In genomic region chr14:122912812-122913498, GRCm38 (mm10) we compare ENCODE assay signal across 8 mouse cellular contexts. TPM values are rescaled to one million over a fixed set of nuclear protein-coding genes. Genes with fewer than 3 reads are reported as not detected.
DNase-seq lines count a peak whose midpoint lies in the region; ATAC-seq and TF ChIP-seq lines count a peak whose summit lies in the region.

No protein-coding gene starts in this region.

- TF ChIP-seq EP300 in CH12.LX (IDR thresholded peaks at IDR 0.05; ENCODE audit: low read length): no peak

- H3K27ac ChIP-seq in CH12.LX (ENCODE audit: insufficient read depth, low read depth): 0 out of 2 replicates have a peak overlapping the region, but pooled peaks have one; percentile 54
- peak overlapping the region; percentile 85 for H3K27ac ChIP-seq in forebrain, embryonic 10.5 days
- H3K27ac ChIP-seq in heart, embryonic 14.5 days (replicated peaks in 1 of 2; ENCODE audit: control insufficient read depth in 1 of 2, insufficient read depth in 1 of 2, low read depth in 2 of 2, low read length in 2 of 2): peak overlapping the region; percentile 30 to 50; a peak in 1 of 4 replicates
- peak overlapping the region; percentile 80 for H3K27ac ChIP-seq in liver, embryonic 15.5 days (replicated peaks)
- H3K27ac ChIP-seq in neural tube, embryonic 12.5 days: no peak overlapping the region
- H3K27ac ChIP-seq in stomach, embryonic 16.5 days (ENCODE audit: low read length): peak overlapping the region; percentile 81

- peak overlapping the region; percentile 83 for H3K9ac ChIP-seq in CH12.LX (ENCODE audit: insufficient read depth, low read depth)
- H3K9ac ChIP-seq in heart, embryonic 14.5 days (ENCODE audit: low read length): peak overlapping the region; percentile 82
- peak overlapping the region; percentile 61 for H3K9ac ChIP-seq in liver, embryonic 15.5 days
- peak overlapping the region; percentile 64 for H3K9ac ChIP-seq in neural tube, embryonic 12.5 days
- peak overlapping the region; percentile 83 for H3K9ac ChIP-seq in stomach, embryonic 16.5 days (ENCODE audit: low read length)

- H3K9me3 ChIP-seq in CH12.LX (replicated peaks; ENCODE audit: low read length): no peaks in the 10 kb centered on the region
- H3K9me3 ChIP-seq in forebrain, embryonic 10.5 days: peaks cover 10% of the 10 kb centered on the region
- 0 out of 2 replicates have a peak, but pooled peaks cover 4% of the 10 kb centered on the region for H3K9me3 ChIP-seq in heart, embryonic 14.5 days (ENCODE audit: control insufficient read depth, low read length)
- no peaks in the 10 kb centered on the region for H3K9me3 ChIP-seq in liver, embryonic 15.5 days (replicated peaks)
- peaks cover 7% of the 10 kb centered on the region; the same call in 1 of the 2 replicates for H3K9me3 ChIP-seq in neural tube, embryonic 12.5 days
- no peaks in the 10 kb centered on the region for H3K9me3 ChIP-seq in stomach, embryonic 16.5 days (replicated peaks; ENCODE audit: control insufficient read depth, low read length)

- H3K4me2 ChIP-seq in CH12.LX (ENCODE audit: insufficient read depth, low read depth, poor library complexity, severe bottlenecking): peak overlapping the region; percentile 80
- peak overlapping the region; percentile 91 for H3K4me2 ChIP-seq in heart, embryonic 14.5 days (ENCODE audit: low read length)
- H3K4me2 ChIP-seq in liver, embryonic 15.5 days: peak overlapping the region; percentile 88
- peak overlapping the region; percentile 98 for H3K4me2 ChIP-seq in neural tube, embryonic 12.5 days (replicated peaks)
- H3K4me2 ChIP-seq in stomach, embryonic 16.5 days (ENCODE audit: low read depth, low read length): peak overlapping the region; percentile 92

- TF ChIP-seq CTCF in CH12.LX (conservative IDR thresholded peaks at IDR 0.05 in 1 of 2, IDR thresholded peaks at IDR 0.05 in 1 of 2; ENCODE audit: low read depth in 2 of 2, low read length in 2 of 2): no peak

- H3K79me2 ChIP-seq in CH12.LX (replicated peaks; ENCODE audit: control insufficient read depth, extremely low read depth, insufficient read depth, poor library complexity, severe bottlenecking): peaks cover 13% of the 10 kb centered on the region

- in situ Hi-C loops in CH12.LX (cut with MboI; ENCODE audit: low pct_ligation_motif_present, low pct_unique_long_range_greater_than_20kb, low sequenced_read_pairs): no loop called here

- peaks cover 7 to 39% of the 10 kb centered on the region in 2 experiments; a peak in 2 of 4 replicates for H3K4me1 ChIP-seq in CH12.LX (ENCODE audit: control insufficient read depth in 1 of 2, insufficient read depth in 2 of 2)
- peaks cover 18% of the 10 kb centered on the region for H3K4me1 ChIP-seq in forebrain, embryonic 10.5 days
- H3K4me1 ChIP-seq in heart, embryonic 14.5 days (ENCODE audit: control insufficient read depth in 2 of 2, insufficient read depth in 2 of 2, low read length in 2 of 2): peaks cover 0 to 9% of the 10 kb centered on the region in 2 experiments; a peak in 3 of 4 replicates
- peaks cover 13% of the 10 kb centered on the region for H3K4me1 ChIP-seq in liver, embryonic 15.5 days (replicated peaks)
- H3K4me1 ChIP-seq in neural tube, embryonic 12.5 days: peaks cover 4% of the 10 kb centered on the region
- H3K4me1 ChIP-seq in stomach, embryonic 16.5 days (ENCODE audit: control insufficient read depth, insufficient read depth, low read length): peaks cover 8% of the 10 kb centered on the region

- peak overlapping the region; percentile 72 to 95 (median 81) for H3K4me3 ChIP-seq in CH12.LX (replicated peaks in 1 of 3; ENCODE audit: low read depth in 2 of 3, low read length in 2 of 3, poor library complexity in 1 of 3)
- H3K4me3 ChIP-seq in forebrain, embryonic 10.5 days: peak overlapping the region; percentile 78
- H3K4me3 ChIP-seq in heart, embryonic 14.5 days (ENCODE audit: control insufficient read depth in 1 of 2, insufficient read depth in 1 of 2, low read depth in 1 of 2, low read length in 2 of 2): peak overlapping the region; percentile 73 to 96
- peak overlapping the region; percentile 72 for H3K4me3 ChIP-seq in liver, embryonic 15.5 days (replicated peaks)
- H3K4me3 ChIP-seq in neural tube, embryonic 12.5 days: peak overlapping the region; percentile 61
- H3K4me3 ChIP-seq in stomach, embryonic 16.5 days (replicated peaks; ENCODE audit: low read length): peak overlapping the region; percentile 79

- peak; percentile 61 for ATAC-seq in heart, embryonic 14.5 days (ENCODE audit: insufficient number of reproducible peaks, insufficient read depth, low FRiP score, low read depth)
- ATAC-seq in liver, embryonic 15.5 days (ENCODE audit: insufficient read depth): peak; percentile 81
- peak; percentile 84 for ATAC-seq in neural tube, embryonic 12.5 days (ENCODE audit: low FRiP score, low read depth)
- peak; percentile 82 for ATAC-seq in stomach, embryonic 16.5 days (ENCODE audit: insufficient read depth, low FRiP score)

- H3K27me3 ChIP-seq in CH12.LX (replicated peaks): no peaks in the 10 kb centered on the region
- H3K27me3 ChIP-seq in forebrain, embryonic 10.5 days (ENCODE audit: poor library complexity, severe bottlenecking): peaks cover 27% of the 10 kb centered on the region
- no peaks in the 10 kb centered on the region for H3K27me3 ChIP-seq in heart, embryonic 14.5 days (ENCODE audit: control insufficient read depth, insufficient read depth, low read length)
- H3K27me3 ChIP-seq in liver, embryonic 15.5 days: no peaks in the 10 kb centered on the region
- peaks cover 11% of the 10 kb centered on the region for H3K27me3 ChIP-seq in neural tube, embryonic 12.5 days (replicated peaks)
- H3K27me3 ChIP-seq in stomach, embryonic 16.5 days (ENCODE audit: control insufficient read depth, insufficient read depth, low read length): no peaks in the 10 kb centered on the region

- peak; percentile 66; the same call in 1 of the 2 replicates for TF ChIP-seq POLR2A in CH12.LX (IDR thresholded peaks at IDR 0.05; ENCODE audit: low read depth, low read length)

- peaks cover 0 to 20% of the 10 kb centered on the region in 2 experiments for H3K36me3 ChIP-seq in CH12.LX (replicated peaks in 1 of 2; ENCODE audit: control insufficient read depth in 1 of 2, insufficient read depth in 1 of 2, low read length in 1 of 2)
- 0 out of 2 replicates have a peak, but pooled peaks cover 2% of the 10 kb centered on the region for H3K36me3 ChIP-seq in forebrain, embryonic 10.5 days (replicated peaks)
- no peaks in the 10 kb centered on the region for H3K36me3 ChIP-seq in heart, embryonic 14.5 days (ENCODE audit: control insufficient read depth, insufficient read depth, low read length)
- no peaks in the 10 kb centered on the region for H3K36me3 ChIP-seq in liver, embryonic 15.5 days (replicated peaks)
- no peaks in the 10 kb centered on the region for H3K36me3 ChIP-seq in neural tube, embryonic 12.5 days
- no peaks in the 10 kb centered on the region for H3K36me3 ChIP-seq in stomach, embryonic 16.5 days (ENCODE audit: control insufficient read depth, insufficient read depth, low read length)

- TF ChIP-seq RAD21 in CH12.LX (IDR thresholded peaks at IDR 0.05; ENCODE audit: low read depth, low read length): no peak

- under 1% methylated on average over 58 of the region's 58 CpGs for WGBS in forebrain, embryonic 10.5 days
- WGBS in heart, embryonic 14.5 days: under 1% methylated on average over 52 of the region's 58 CpGs
- WGBS in liver, embryonic 15.5 days (ENCODE audit: insufficient replicate concordance): under 1% methylated on average over 58 of the region's 58 CpGs
- WGBS in neural tube, embryonic 12.5 days: under 1% methylated on average over 58 of the region's 58 CpGs
- WGBS in stomach, embryonic 16.5 days: under 1% methylated on average over 49 of the region's 58 CpGs

- dilution Hi-C loops in CH12.LX (cut with MboI; ENCODE audit: extremely low pct_ligation_motif_present, extremely low pct_unique_long_range_greater_than_20kb, low sequenced_read_pairs): no loop called here

- DNase-seq in CH12.LX (ENCODE audit: extremely low read depth): peak; percentile 73
- peak; percentile 12 for DNase-seq in c-Kit-negative CD71-positive TER-119-positive erythroid progenitor cells, embryonic 14.5 days (ENCODE audit: low read depth, low spot score)
- peak; percentile 53 for DNase-seq in forebrain, embryonic 10.5 days (ENCODE audit: extremely low spot score, low spot score)
- DNase-seq in kidney, postnatal 10 days: peak; percentile 84

TF ChIP-seq in CH12.LX, 34 proteins besides CTCF, POLR2A, EP300 and RAD21 (continues in another document):
- no peak for TF ChIP-seq ZKSCAN1 (IDR thresholded peaks at IDR 0.05; ENCODE audit: borderline replicate concordance, low read depth, low read length)
- TF ChIP-seq KAT2A (IDR thresholded peaks at IDR 0.05; ENCODE audit: insufficient replicate concordance, low read length): peak; percentile 11; the same call in 1 of the 2 replicates
- peak; percentile 54; the same call in 1 of the 2 replicates for TF ChIP-seq MAX (IDR thresholded peaks at IDR 0.05; ENCODE audit: low read length)
- peak; percentile 77 for TF ChIP-seq TCF12 (IDR thresholded peaks at IDR 0.05; ENCODE audit: low read depth, low read length)
- peak; percentile 69; the same call in 1 of the 2 replicates for TF ChIP-seq ELF1 (IDR thresholded peaks at IDR 0.05; ENCODE audit: low read depth, low read length)
- peak; percentile 56; the same call in 1 of the 2 replicates for TF ChIP-seq NRF1 (IDR thresholded peaks at IDR 0.05; ENCODE audit: low read depth, low read length)
- TF ChIP-seq ETS1 (conservative IDR thresholded peaks at IDR 0.05; ENCODE audit: low read depth, low read length): no peak; the same call in 1 of the 2 replicates
- TF ChIP-seq NELFE (IDR thresholded peaks at IDR 0.05; ENCODE audit: low read depth, low read length): 0 out of 2 replicates have a peak, but pooled peaks have one; percentile 36
- no peak for TF ChIP-seq CHD1 (IDR thresholded peaks at IDR 0.05; ENCODE audit: low read depth, low read length)
- TF ChIP-seq JUN (IDR thresholded peaks at IDR 0.05; ENCODE audit: insufficient read depth, low read depth, low read length): no peak
- TF ChIP-seq SIN3A (IDR thresholded peaks at IDR 0.05; ENCODE audit: low read length): no peak
- TF ChIP-seq BHLHE40 (IDR thresholded peaks at IDR 0.05; ENCODE audit: low read depth, low read length): peak; percentile 59
- TF ChIP-seq MAFK (IDR thresholded peaks at IDR 0.05; ENCODE audit: insufficient replicate concordance, low read length): no peak

RNA-seq across cellular contexts. Expression of gene Ggact, which starts 0.6 kb away (rescaled TPM):
- total RNA-seq in CH12.LX (2012; rRNA removed): 37.4 and 40.3 TPM in 2 replicates
- total RNA-seq in CH12.LX (2014; rRNA removed): 29.6 and 30.6 TPM in 2 replicates
- polyA plus RNA-seq in CH12.LX (2012; ENCODE audit: insufficient read length, low read depth): 31.7 and 33.8 TPM in 2 replicates
- 5.9 and 7.4 TPM in 2 replicates for polyA plus RNA-seq in forebrain, embryonic 10.5 days (2016; fragmentation: Nextera tagmentation; extraction: Ambion mirVana)
- polyA plus RNA-seq in heart, embryonic 14.5 days (2014; fragmentation: Nextera tagmentation; extraction: Ambion mirVana): 16.6 and 18.9 TPM in 2 replicates
- 15.1 and 17.1 TPM in 2 replicates for polyA plus RNA-seq in liver, embryonic 15.5 days (2015; fragmentation: Nextera tagmentation; extraction: Ambion mirVana)
- 4.9 and 5.5 TPM in 2 replicates for polyA plus RNA-seq in neural tube, embryonic 12.5 days (2016; fragmentation: Nextera tagmentation; extraction: Ambion mirVana)
- polyA plus RNA-seq in stomach, embryonic 16.5 days (2015; fragmentation: Nextera tagmentation; extraction: Ambion mirVana): 33.0 and 41.3 TPM in 2 replicates

Comparison
In these comparisons a context has a peak if more than half of its experiments do, and no peak if none do; other contexts are left out.
1. DNase-seq: peak in every context shown above with its lines; median percentile 84 in kidney, postnatal 10 days; 73 in CH12.LX; 53 in forebrain, embryonic 10.5 days; 12 in c-Kit-negative CD71-positive TER-119-positive erythroid progenitor cells, embryonic 14.5 days.